Mouse (Mus musculus) limb, embryonic 14.5 days (tissue): Measurements from ENCODE around the gene Papss1. TPM values are rescaled to one million over a fixed set of nuclear protein-coding genes. Genes with fewer than 3 reads are reported as not detected.

ENCODE experiments used
- ATAC-seq: fragments of 200-750 bp; cut with Nextera tagmentation; 2 replicates; pipeline ENCODE4 v1.8.0; 2017; ENCODE audit warnings: low read depth, moderate number of reproducible peaks, moderate TSS enrichment; ENCODE audit not compliant: low FRiP score
- DNase-seq: peaks from one replicate; pipeline ENCODE4 v3.0.0-alpha.2; 2015; ENCODE audit warnings: low spot score
- H3K27ac ChIP-seq: fragments of 300-500 bp; sonication (generic); replicated peaks from 2 replicates; pipeline ENCODE4 v1.5.1; 2014; ENCODE audit warnings: low read depth, mild to moderate bottlenecking, low read length, moderate library complexity, mixed read lengths
- H3K27me3 ChIP-seq: fragments of 300-500 bp; sonication (generic); 2 replicates; pipeline ENCODE4 v1.6.1; 2014; ENCODE audit warnings: low read length, mixed read lengths; ENCODE audit not compliant: control insufficient read depth, insufficient read depth
- H3K36me3 ChIP-seq: fragments of 300-500 bp; sonication (generic); 2 replicates; pipeline ENCODE4 v1.6.1; 2014; ENCODE audit warnings: mild to moderate bottlenecking, low read length, moderate library complexity, mixed read lengths; ENCODE audit not compliant: control insufficient read depth, insufficient read depth
- H3K4me1 ChIP-seq: fragments of 300-500 bp; sonication (generic); 2 replicates; pipeline ENCODE4 v1.6.1; 2014; ENCODE audit warnings: antibody characterized with exemption, low read length, mixed read lengths; ENCODE audit not compliant: control insufficient read depth, insufficient read depth
- H3K4me2 ChIP-seq: fragments of 300-500 bp; sonication (generic); replicated peaks from 2 replicates; pipeline ENCODE4 v1.6.1; 2014; ENCODE audit warnings: low read depth, mild to moderate bottlenecking, low read length, moderate library complexity; ENCODE audit not compliant: severe bottlenecking
- H3K4me3 ChIP-seq: fragments of 300-500 bp; sonication (generic); replicated peaks from 2 replicates; pipeline ENCODE4 v1.5.1; 2014; ENCODE audit warnings: low read length
- H3K9ac ChIP-seq: fragments of 300-500 bp; sonication (generic); 2 replicates; pipeline ENCODE4 v1.6.1; 2014; ENCODE audit warnings: mild to moderate bottlenecking, low read depth, low read length, moderate library complexity; ENCODE audit not compliant: severe bottlenecking
- H3K9me3 ChIP-seq: fragments of 300-500 bp; sonication (generic); 2 replicates; pipeline ENCODE4 v1.6.1; 2016; ENCODE audit warnings: low read length; ENCODE audit not compliant: control insufficient read depth
- POLR2A ChIP-seq: fragments of 200-500 bp; IDR thresholded peaks from 2 replicates; pipeline ENCODE4 v1.8.0; 2012; ENCODE audit warnings: inconsistent platforms, mild to moderate bottlenecking, moderate library complexity, borderline replicate concordance; ENCODE audit not compliant: insufficient read depth, insufficient read length; ENCODE audit errors: extremely low read depth
- WGBS: fragments of 180-500 bp; shearing (Covaris S2); extraction: QIAGEN DNeasy Blood & Tissue Kit; methylation state at CpG from one replicate; pipeline ENCODE4 v1.1.7; 2014; 5-methylcytosine and 5-hydroxymethylcytosine counted together
- polyA plus RNA-seq, 2 experiments: library from polyadenylated mRNA; depleted of rRNA in 1 of 2; stranded (reverse) in 1 of 2; unstranded in 1 of 2; fragments of >200 nt; fragmentation: Nextera tagmentation in 1 of 2; extraction: Ambion mirVana in 1 of 2; gene quantifications; 2 replicates each; pipeline versions ENCODE4 v1.2.1 to v1.2.3; 2012 to 2014

The Papss1 gene
- polyA plus RNA-seq, 2 experiments, result 117 to 135 TPM

- Histone ChIP-seq H3K36me3 (no peaks in the 10 kb centered on the region), H3K27me3 (no peaks in the 10 kb centered on the region), H3K9me3 (no peaks in the 10 kb centered on the region), H3K4me2 (no peak overlapping the region), H3K9ac (no peak overlapping the region), H3K4me1 (peaks cover 8% of the 10 kb centered on the region; the same call in 1 of the 2 replicates), H3K27ac (no peak overlapping the region), H3K4me3 (no peak overlapping the region)
- DNase-seq (no peak), ATAC-seq (no peak)
- TF ChIP-seq POLR2A, result no peak
- WGBS, result 82% methylated on average over 3 of the region's 3 CpGs
These were observed 126.6 kb downstream of the Papss1 start for GRCm38 (mm10) chr3:131691202-131691601.

Other genes starting within 250 kb of the Papss1 start
- gene Sgms2, start 73.4 kb upstream of the Papss1 start, polyA plus RNA-seq (2012; rRNA removed), result 19.5 and 20.0 TPM in 2 replicates
- gene Sgms2, start 73.4 kb upstream of the Papss1 start, polyA plus RNA-seq (2014; fragmentation: Nextera tagmentation; extraction: Ambion mirVana), result 16.6 and 18.7 TPM in 2 replicates